Mouse (Mus musculus): ENCODE measurements at regions not wholly inside any gene's neighbourhood (a gene's known extent, or its start where the extent isn't known, plus 50 kb on each side); places are given as distances from the start of the nearest gene placed in this dataset.

DNA sequence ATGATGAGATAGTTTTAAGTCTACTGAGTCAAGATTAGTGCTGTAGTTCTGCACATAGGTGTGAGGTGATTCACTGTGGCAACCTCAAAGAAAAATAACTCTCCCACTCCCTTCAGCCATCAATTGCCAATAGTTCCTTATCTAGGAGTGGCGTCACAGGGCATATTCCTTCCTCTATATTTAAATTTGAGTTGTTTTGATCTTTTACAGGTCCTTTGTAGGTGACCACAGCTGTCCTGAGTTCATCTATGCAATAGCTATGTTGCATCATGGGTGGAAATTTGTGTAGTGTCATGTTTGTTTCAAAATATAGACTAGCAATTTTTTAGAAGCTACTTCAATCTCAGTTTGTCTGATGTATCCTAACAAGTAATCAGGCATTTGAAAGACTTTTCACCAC is 177.0 kb downstream of the Tinag start:
- no peaks in the 10 kb centered on the region for H3K36me3 ChIP-seq (replicated peaks in 1 of 2; ENCODE audit: control insufficient read depth in 1 of 2, insufficient read depth in 1 of 2, low read length in 1 of 2)
- H3K4me1 ChIP-seq (ENCODE audit: control insufficient read depth in 1 of 2, insufficient read depth in 2 of 2), result no peaks in the 10 kb centered on the region
- no peaks in the 10 kb centered on the region for H3K79me2 ChIP-seq (replicated peaks; ENCODE audit: control insufficient read depth, extremely low read depth, insufficient read depth, poor library complexity, severe bottlenecking)
- no peak overlapping the region for H3K4me3 ChIP-seq (replicated peaks in 1 of 3; ENCODE audit: low read depth in 2 of 3, low read length in 2 of 3, poor library complexity in 1 of 3)
- no peak for DNase-seq (ENCODE audit: extremely low read depth)
- H3K9me3 ChIP-seq (replicated peaks; ENCODE audit: low read length), result peaks cover 2% of the 10 kb centered on the region
- no peak overlapping the region for H3K4me2 ChIP-seq (ENCODE audit: insufficient read depth, low read depth, poor library complexity, severe bottlenecking)
- dilution Hi-C loops (cut with MboI; ENCODE audit: extremely low pct_ligation_motif_present, extremely low pct_unique_long_range_greater_than_20kb, low sequenced_read_pairs), result no loop called here
- TF ChIP-seq IRF4 (IDR thresholded peaks at IDR 0.05; ENCODE audit: low read depth, low read length) (no peak), USF1 (IDR thresholded peaks at IDR 0.05; ENCODE audit: low read depth, low read length) (no peak), E2F4 (IDR thresholded peaks at IDR 0.05; ENCODE audit: insufficient replicate concordance, low read depth, low read length) (no peak), NRF1 (IDR thresholded peaks at IDR 0.05; ENCODE audit: low read depth, low read length) (no peak), KAT2A (IDR thresholded peaks at IDR 0.05; ENCODE audit: insufficient replicate concordance, low read length) (no peak)
- in situ Hi-C loops (cut with MboI; ENCODE audit: low pct_ligation_motif_present, low pct_unique_long_range_greater_than_20kb, low sequenced_read_pairs), result no loop called here
- H3K9ac ChIP-seq (ENCODE audit: insufficient read depth, low read depth), result no peak overlapping the region
- no peak overlapping the region for H3K27ac ChIP-seq (ENCODE audit: insufficient read depth, low read depth)
- H3K27me3 ChIP-seq (replicated peaks), result no peaks in the 10 kb centered on the region

DNA sequence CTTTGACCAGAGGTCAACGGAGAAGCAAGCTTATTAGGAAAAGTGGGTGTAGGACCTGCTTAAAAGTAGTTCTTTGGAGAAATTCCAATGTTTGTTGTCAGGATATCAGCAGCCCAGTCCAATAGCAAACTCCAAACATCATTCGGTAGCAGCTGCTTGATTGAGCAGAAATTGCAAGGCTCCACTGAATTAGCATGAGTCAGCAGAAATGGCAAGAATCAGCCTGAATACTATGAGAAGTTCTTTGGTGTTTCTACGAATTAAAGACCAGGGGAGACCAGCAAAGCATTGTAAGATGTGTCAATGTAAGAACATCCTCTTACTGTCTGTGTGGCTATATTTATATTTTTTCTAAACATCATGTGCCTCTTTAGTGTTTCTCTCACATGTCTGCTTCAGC is 223.4 kb downstream of the Tinag start:
- in situ Hi-C loops (cut with MboI; ENCODE audit: low pct_ligation_motif_present, low pct_unique_long_range_greater_than_20kb, low sequenced_read_pairs), result no loop called here
- no peaks in the 10 kb centered on the region for H3K36me3 ChIP-seq (replicated peaks in 1 of 2; ENCODE audit: control insufficient read depth in 1 of 2, insufficient read depth in 1 of 2, low read length in 1 of 2)

DNA sequence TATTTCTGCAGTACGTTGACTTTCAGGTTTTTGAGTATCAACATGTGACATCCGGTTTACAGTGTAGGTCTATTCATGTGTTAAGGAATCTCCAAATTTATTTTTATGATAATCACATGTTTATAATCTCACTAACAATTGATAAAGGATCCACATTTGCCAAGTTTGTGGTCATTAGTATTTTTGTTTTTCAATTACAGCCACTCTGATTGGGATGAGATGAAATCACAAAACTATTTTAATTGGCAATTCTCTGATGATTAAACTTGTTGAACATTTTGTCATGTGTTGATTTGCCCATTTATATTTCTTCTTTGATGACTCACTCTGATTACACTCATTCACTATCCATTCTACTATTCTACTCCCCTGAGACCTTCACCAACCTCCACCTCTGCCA is 228.0 kb upstream of the Fam83b start:
- TF ChIP-seq GABPA (IDR thresholded peaks at IDR 0.05; ENCODE audit: insufficient replicate concordance, low read depth, low read length) (no peak), NELFE (IDR thresholded peaks at IDR 0.05; ENCODE audit: low read depth, low read length) (no peak)
- H3K36me3 ChIP-seq (replicated peaks in 1 of 2; ENCODE audit: control insufficient read depth in 1 of 2, insufficient read depth in 1 of 2, low read length in 1 of 2), result no peaks in the 10 kb centered on the region
- no peak overlapping the region for H3K4me3 ChIP-seq (replicated peaks in 1 of 3; ENCODE audit: low read depth in 2 of 3, low read length in 2 of 3, poor library complexity in 1 of 3)
- H3K27ac ChIP-seq (ENCODE audit: insufficient read depth, low read depth), result no peak overlapping the region
- dilution Hi-C loops (cut with MboI; ENCODE audit: extremely low pct_ligation_motif_present, extremely low pct_unique_long_range_greater_than_20kb, low sequenced_read_pairs), result no loop called here
- no peaks in the 10 kb centered on the region for H3K79me2 ChIP-seq (replicated peaks; ENCODE audit: control insufficient read depth, extremely low read depth, insufficient read depth, poor library complexity, severe bottlenecking)
- H3K27me3 ChIP-seq (replicated peaks), result no peaks in the 10 kb centered on the region
- H3K9ac ChIP-seq (ENCODE audit: insufficient read depth, low read depth), result no peak overlapping the region
- H3K4me2 ChIP-seq (ENCODE audit: insufficient read depth, low read depth, poor library complexity, severe bottlenecking), result no peak overlapping the region
- no peaks in the 10 kb centered on the region for H3K4me1 ChIP-seq (ENCODE audit: control insufficient read depth in 1 of 2, insufficient read depth in 2 of 2)
- in situ Hi-C loops (cut with MboI; ENCODE audit: low pct_ligation_motif_present, low pct_unique_long_range_greater_than_20kb, low sequenced_read_pairs), result no loop called here
- DNase-seq (ENCODE audit: extremely low read depth), result no peak
- no peaks in the 10 kb centered on the region for H3K9me3 ChIP-seq (replicated peaks; ENCODE audit: low read length)

More for the DNA sequence above, 223.4 kb downstream of the Tinag start:
- Histone ChIP-seq H3K79me2 (replicated peaks; ENCODE audit: control insufficient read depth, extremely low read depth, insufficient read depth, poor library complexity, severe bottlenecking) (no peaks in the 10 kb centered on the region), H3K9ac (ENCODE audit: insufficient read depth, low read depth) (no peak overlapping the region), H3K27me3 (replicated peaks) (no peaks in the 10 kb centered on the region), H3K27ac (ENCODE audit: insufficient read depth, low read depth) (no peak overlapping the region), H3K4me2 (ENCODE audit: insufficient read depth, low read depth, poor library complexity, severe bottlenecking) (no peak overlapping the region), H3K4me3 (replicated peaks in 1 of 3; ENCODE audit: low read depth in 2 of 3, low read length in 2 of 3, poor library complexity in 1 of 3) (no peak overlapping the region), H3K9me3 (replicated peaks; ENCODE audit: low read length) (no peaks in the 10 kb centered on the region), H3K4me1 (ENCODE audit: control insufficient read depth in 1 of 2, insufficient read depth in 2 of 2) (no peaks in the 10 kb centered on the region)
- dilution Hi-C loops (cut with MboI; ENCODE audit: extremely low pct_ligation_motif_present, extremely low pct_unique_long_range_greater_than_20kb, low sequenced_read_pairs), result no loop called here
- TF ChIP-seq MAFK (IDR thresholded peaks at IDR 0.05; ENCODE audit: insufficient replicate concordance, low read length), result peak; percentile 58; the same call in 1 of the 2 replicates
- TF ChIP-seq ZMIZ1 (IDR thresholded peaks at IDR 0.05; ENCODE audit: low read depth, low read length), result no peak
- no peak for DNase-seq (ENCODE audit: extremely low read depth)
